Mouse (Mus musculus) activated CD4-positive, CD25-positive, alpha-beta regulatory T cell, adult 4 months (primary cell): ENCODE measurements at regions not wholly inside any gene's neighbourhood (a gene's known extent, or its start where the extent isn't known, plus 50 kb on each side); places are given as distances from the start of the nearest gene placed in this dataset.

Source experiments
- ATAC-seq: one replicate; pipeline ENCODE4 v1.8.0; 2017

GRCm38 (mm10) chr3:149811036-149811435 lies 820.7 kb upstream of the Adgrl2 start:
- no peak for ATAC-seq

- no peak for ATAC-seq
Measured at GRCm38 (mm10) chr3:149805345-149805744, 815.0 kb upstream of the Adgrl2 start.

GRCm38 (mm10) chr3:149796123-149796522 lies 805.8 kb upstream of the Adgrl2 start:
- no peak for ATAC-seq

GRCm38 (mm10) chr3:149791593-149791992 lies 801.2 kb upstream of the Adgrl2 start:
- ATAC-seq = no peak

GRCm38 (mm10) chr3:149786096-149786495 lies 795.7 kb upstream of the Adgrl2 start:
- ATAC-seq = no peak

- no peak for ATAC-seq
Measured at GRCm38 (mm10) chr3:149783903-149784608, 793.7 kb upstream of the Adgrl2 start.

GRCm38 (mm10) chr3:149767847-149768421 lies 777.6 kb upstream of the Adgrl2 start:
- ATAC-seq = no peak

GRCm38 (mm10) chr3:149761245-149761644 lies 770.9 kb upstream of the Adgrl2 start:
- no peak for ATAC-seq

GRCm38 (mm10) chr3:149757910-149758592 lies 767.7 kb upstream of the Adgrl2 start:
- no peak for ATAC-seq

- ATAC-seq = no peak
Measured at GRCm38 (mm10) chr3:149736069-149736468, 745.7 kb upstream of the Adgrl2 start.

- no peak for ATAC-seq
Measured at GRCm38 (mm10) chr3:149726212-149726611, 735.9 kb upstream of the Adgrl2 start.

- no peak for ATAC-seq
Measured at GRCm38 (mm10) chr3:149724879-149725278, 734.5 kb upstream of the Adgrl2 start.

GRCm38 (mm10) chr3:149721832-149722231 lies 731.5 kb upstream of the Adgrl2 start:
- ATAC-seq = no peak

GRCm38 (mm10) chr3:149720306-149720705 lies 730.0 kb upstream of the Adgrl2 start:
- ATAC-seq = no peak

- ATAC-seq = no peak
Measured at GRCm38 (mm10) chr3:149705724-149706123, 715.4 kb upstream of the Adgrl2 start.

GRCm38 (mm10) chr3:149705322-149705721 lies 715.0 kb upstream of the Adgrl2 start:
- no peak for ATAC-seq

- no peak for ATAC-seq
Measured at GRCm38 (mm10) chr3:149704478-149704877, 714.1 kb upstream of the Adgrl2 start.

GRCm38 (mm10) chr3:149683561-149683960 lies 693.2 kb upstream of the Adgrl2 start:
- ATAC-seq = no peak

GRCm38 (mm10) chr3:149682246-149682645 lies 691.9 kb upstream of the Adgrl2 start:
- ATAC-seq = no peak

GRCm38 (mm10) chr3:149673926-149674325 lies 683.6 kb upstream of the Adgrl2 start:
- no peak for ATAC-seq

GRCm38 (mm10) chr3:149664624-149665023 lies 674.3 kb upstream of the Adgrl2 start:
- no peak for ATAC-seq

GRCm38 (mm10) chr3:149638324-149638723 lies 648.0 kb upstream of the Adgrl2 start:
- ATAC-seq = peak; percentile 63

GRCm38 (mm10) chr3:149626186-149626585 lies 635.8 kb upstream of the Adgrl2 start:
- no peak for ATAC-seq

GRCm38 (mm10) chr3:149625497-149625896 lies 635.1 kb upstream of the Adgrl2 start:
- no peak for ATAC-seq
